Mouse (Mus musculus) ES-Bruce4 (cell line): Measurements from ENCODE around the gene Hfe2. TPM values are rescaled to one million over a fixed set of nuclear protein-coding genes. Genes with fewer than 3 reads are reported as not detected.
A peak's percentile ranks its signal among the peaks of the same experiment; 100 is the strongest.

Experiments used
- H3K27ac ChIP-seq: 2 replicates; pipeline ENCODE4 v1.5.1; 2012; ENCODE audit warnings: low read length, inconsistent platforms; ENCODE audit not compliant: insufficient read depth
- H3K27me3 ChIP-seq: 2 replicates; pipeline ENCODE4 v1.6.1; 2012; ENCODE audit warnings: mild to moderate bottlenecking, low read length, inconsistent platforms; ENCODE audit not compliant: control insufficient read depth, poor library complexity, insufficient read depth, severe bottlenecking
- H3K36me3 ChIP-seq: 2 replicates; pipeline ENCODE4 v1.6.1; 2012; ENCODE audit warnings: inconsistent platforms, mild to moderate bottlenecking, low read length, moderate library complexity; ENCODE audit not compliant: control insufficient read depth, poor library complexity, insufficient read depth, severe bottlenecking
- H3K4me1 ChIP-seq: one replicate; pipeline ENCODE4 v1.8.1; 2011; ENCODE audit warnings: low read length; ENCODE audit not compliant: control insufficient read depth, insufficient read depth
- H3K4me3 ChIP-seq: 2 replicates; pipeline ENCODE4 v1.5.1; 2011; ENCODE audit warnings: low read depth, mild to moderate bottlenecking, low read length
- H3K9ac ChIP-seq: 2 replicates; pipeline ENCODE4 v1.6.1; 2012; ENCODE audit warnings: low read depth, mild to moderate bottlenecking, inconsistent platforms; ENCODE audit not compliant: poor library complexity, severe bottlenecking
- H3K9me3 ChIP-seq: replicated peaks from 2 replicates; pipeline ENCODE4 v1.6.1; 2012; ENCODE audit warnings: mild to moderate bottlenecking, low read length, inconsistent platforms; ENCODE audit not compliant: control insufficient read depth, poor library complexity, insufficient read depth, severe bottlenecking
- CTCF ChIP-seq: IDR thresholded peaks from one replicate; pipeline ENCODE4 v1.8.1; 2011; ENCODE audit warnings: low read depth, low read length
- EP300 ChIP-seq: IDR thresholded peaks from 2 replicates; pipeline ENCODE4 v1.6.1; 2011; ENCODE audit warnings: low read depth, low read length; ENCODE audit not compliant: insufficient read depth
- POLR2A ChIP-seq: IDR thresholded peaks from one replicate; pipeline ENCODE4 v1.8.1; 2011; ENCODE audit warnings: low read length; ENCODE audit not compliant: insufficient read depth
- polyA plus RNA-seq: library from polyadenylated mRNA; stranded (reverse); fragments of >200 nt; gene quantifications from 2 replicates; pipeline ENCODE4 v1.2.4, GENCODE M21; 2011; ENCODE audit warnings: low read depth; ENCODE audit not compliant: missing spikeins, insufficient read depth, insufficient read length

The Hfe2 gene
- polyA plus RNA-seq, 1 experiment: 0.88 TPM

DNA sequence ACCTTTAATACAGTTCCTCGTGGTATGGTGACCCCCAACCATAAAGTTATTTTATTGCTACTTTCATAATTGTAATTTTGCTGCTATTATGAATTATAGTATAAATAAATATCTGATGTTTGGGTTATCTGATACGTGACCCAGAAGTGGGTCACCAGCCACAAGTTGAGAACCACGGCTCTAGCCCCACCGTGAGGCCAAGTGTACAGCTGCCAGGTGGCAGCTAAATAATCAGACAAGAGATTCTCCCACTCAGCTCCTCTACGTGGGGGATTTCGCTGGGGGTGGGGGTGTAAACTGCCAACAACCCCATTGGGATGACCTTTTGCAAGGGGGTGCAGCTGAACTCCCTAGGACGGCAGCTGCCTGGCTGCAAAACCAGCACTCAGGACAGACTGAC lies 7.1 kb downstream of the Hfe2 start:
- Histone ChIP-seq H3K27ac (no peak overlapping the region), H3K4me3 (no peak overlapping the region), H3K9me3 (no peaks in the 10 kb centered on the region), H3K36me3 (no peaks in the 10 kb centered on the region), H3K27me3 (no peaks in the 10 kb centered on the region), H3K9ac (no peak overlapping the region), H3K4me1 (peaks cover 5% of the 10 kb centered on the region)
- TF ChIP-seq EP300 (no peak), CTCF (no peak), POLR2A (no peak)

DNA sequence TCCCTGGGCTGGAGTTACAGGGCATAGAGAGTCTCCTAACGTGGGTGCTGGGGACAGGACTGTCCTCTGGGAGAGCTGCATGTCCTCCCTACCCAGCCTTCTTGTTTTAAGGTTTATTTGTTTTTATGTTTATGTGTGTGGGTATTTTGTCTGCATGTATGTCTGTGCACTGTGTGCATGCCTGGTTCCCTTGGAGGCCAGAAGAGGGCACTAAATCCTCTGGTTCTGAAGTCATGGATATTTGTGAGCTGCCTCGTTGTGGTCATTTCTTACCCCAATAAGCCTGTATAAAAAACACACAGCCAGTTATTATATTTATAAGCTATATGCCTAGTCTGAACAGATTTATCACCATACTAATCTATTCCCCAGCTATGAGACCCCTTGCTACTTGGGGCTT lies 9.3 kb downstream of the Hfe2 start:
- H3K27ac ChIP-seq: no peak overlapping the region
- TF ChIP-seq CTCF (peak; percentile 27), POLR2A (no peak), EP300 (no peak)
- H3K9me3 ChIP-seq: no peaks in the 10 kb centered on the region
- no peak overlapping the region for H3K9ac ChIP-seq
- H3K36me3 ChIP-seq: no peaks in the 10 kb centered on the region
- H3K4me1 ChIP-seq: no peaks in the 10 kb centered on the region
- no peak overlapping the region for H3K4me3 ChIP-seq
- no peaks in the 10 kb centered on the region for H3K27me3 ChIP-seq

DNA sequence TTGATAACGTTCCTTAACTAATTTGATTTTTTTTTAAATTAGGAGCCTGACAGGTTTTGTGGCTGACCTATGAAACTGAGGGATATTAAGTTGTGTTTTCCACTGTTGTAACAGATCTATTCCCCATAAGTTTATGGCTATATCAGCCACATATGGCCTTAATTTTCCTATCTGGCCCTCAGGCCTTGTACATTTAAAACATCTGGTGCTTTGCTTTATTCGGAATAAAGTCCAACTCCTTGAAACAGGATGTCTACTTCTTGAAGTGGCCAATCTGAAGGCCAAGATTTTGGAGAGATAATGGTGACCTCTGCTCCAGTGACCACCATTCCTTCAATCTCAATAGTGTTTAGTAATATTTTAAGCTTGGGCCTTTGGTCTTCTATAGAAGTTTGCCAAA lies 14.3 kb downstream of the Hfe2 start:
- Histone ChIP-seq H3K9me3 (no peaks in the 10 kb centered on the region), H3K27me3 (no peaks in the 10 kb centered on the region), H3K4me3 (no peak overlapping the region), H3K36me3 (no peaks in the 10 kb centered on the region), H3K9ac (no peak overlapping the region), H3K4me1 (no peaks in the 10 kb centered on the region), H3K27ac (no peak overlapping the region)
- TF ChIP-seq POLR2A (no peak), CTCF (no peak), EP300 (no peak)

DNA sequence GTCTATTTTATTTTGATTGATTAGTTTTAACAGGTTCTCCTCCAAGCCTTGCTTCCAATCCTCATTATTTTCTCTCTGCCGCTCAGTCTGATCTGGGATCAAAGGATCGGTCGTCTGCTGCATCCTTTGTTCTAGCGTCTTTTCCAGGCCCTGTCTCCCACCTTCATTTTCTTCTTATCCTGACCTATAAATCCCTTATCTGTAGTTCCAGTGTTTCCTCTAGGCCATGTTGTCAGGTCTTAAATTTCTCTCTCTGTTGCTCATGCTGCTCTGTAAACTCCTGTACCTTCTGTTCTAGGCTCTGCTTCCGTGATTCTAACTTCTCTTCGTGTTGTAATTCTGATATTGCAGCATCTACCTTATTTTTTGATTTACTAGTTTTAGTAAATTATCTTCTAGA lies 15.8 kb downstream of the Hfe2 start:
- TF ChIP-seq CTCF (no peak), POLR2A (no peak), EP300 (no peak)
- no peaks in the 10 kb centered on the region for H3K9me3 ChIP-seq
- H3K36me3 ChIP-seq: no peaks in the 10 kb centered on the region
- H3K4me3 ChIP-seq: no peak overlapping the region
- H3K27ac ChIP-seq: no peak overlapping the region
- H3K27me3 ChIP-seq: no peaks in the 10 kb centered on the region
- no peak overlapping the region for H3K9ac ChIP-seq
- H3K4me1 ChIP-seq: no peaks in the 10 kb centered on the region

DNA sequence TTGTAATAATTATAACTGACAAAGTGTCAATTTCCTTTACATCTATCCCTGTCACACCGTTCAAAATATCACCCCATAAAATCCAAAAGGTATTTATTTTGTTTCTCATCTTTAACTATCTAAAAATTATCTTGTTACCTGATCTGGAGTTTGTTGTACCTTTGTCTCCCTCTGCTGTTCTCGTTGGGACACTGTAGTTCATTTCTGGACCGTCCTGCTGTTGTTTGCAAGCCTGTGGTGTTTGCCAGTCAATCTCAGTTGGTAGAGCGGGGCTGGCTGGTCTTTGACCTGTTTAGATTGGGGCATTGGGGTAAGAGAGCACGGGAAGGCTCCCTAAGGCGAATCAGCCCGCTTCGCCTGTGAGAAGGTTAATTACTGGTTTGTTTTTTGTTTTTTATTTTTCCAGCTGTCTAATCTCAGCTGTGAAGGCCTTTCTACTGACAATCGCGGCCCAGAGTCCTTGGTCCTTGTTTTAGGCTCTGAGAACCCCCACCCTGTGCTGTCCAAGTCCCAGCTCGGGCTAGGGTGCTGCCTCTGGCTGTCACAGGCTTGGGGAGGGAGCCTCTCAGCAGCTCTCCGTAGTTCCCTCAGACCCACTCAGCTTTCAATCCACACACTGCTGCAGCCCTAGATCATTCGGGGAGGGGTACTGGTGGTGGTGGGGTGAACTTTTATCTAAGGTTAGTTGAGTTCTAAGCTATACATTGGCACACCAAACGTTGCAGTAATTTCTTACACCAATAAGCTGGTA lies 16.5 kb downstream of the Hfe2 start:
- no peak overlapping the region for H3K27ac ChIP-seq
- no peaks in the 10 kb centered on the region for H3K36me3 ChIP-seq
- H3K4me3 ChIP-seq: no peak overlapping the region
- H3K27me3 ChIP-seq: no peaks in the 10 kb centered on the region
- H3K9ac ChIP-seq: no peak overlapping the region; the same call in 1 of the 2 replicates
- H3K9me3 ChIP-seq: no peaks in the 10 kb centered on the region
- TF ChIP-seq CTCF (peak; percentile 15), EP300 (no peak)
- no peaks in the 10 kb centered on the region for H3K4me1 ChIP-seq

DNA sequence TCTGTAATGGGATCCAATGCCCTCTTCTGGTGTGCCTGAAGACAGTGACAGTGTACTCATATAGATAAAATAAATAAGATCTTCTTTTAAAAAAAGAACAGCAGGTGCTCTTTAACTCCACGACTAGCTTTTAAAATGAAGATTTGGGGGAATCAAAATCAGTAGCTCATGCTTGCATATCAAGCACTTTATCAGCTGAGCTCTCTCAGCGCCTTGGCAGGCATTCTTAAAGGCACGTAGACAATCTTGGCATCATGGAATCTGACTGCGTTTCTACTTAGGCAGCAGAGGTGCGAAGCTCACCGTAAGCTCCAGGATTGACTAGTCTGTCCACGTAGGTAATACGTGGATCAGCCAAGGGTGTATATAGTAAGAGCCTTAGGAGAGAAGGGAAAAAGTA lies 17.6 kb downstream of the Hfe2 start:
- Histone ChIP-seq H3K9me3 (no peaks in the 10 kb centered on the region), H3K27ac (no peak overlapping the region), H3K27me3 (no peaks in the 10 kb centered on the region), H3K4me1 (no peaks in the 10 kb centered on the region), H3K9ac (no peak overlapping the region), H3K36me3 (no peaks in the 10 kb centered on the region), H3K4me3 (no peak overlapping the region)
- TF ChIP-seq POLR2A: no peak
- no peak for TF ChIP-seq EP300
- no peak for TF ChIP-seq CTCF
